Mouse (Mus musculus) spleen, embryonic (tissue): ENCODE results near the gene Elmod1.
"Not testable (repeated sequence)": the region's sequence is repeated elsewhere in the genome, so short reads cannot be mapped to it uniquely, and the experiment has no call there.

ENCODE experiments used
- CTCF ChIA-PET: fragments of 350-600 bp; sonication (Branson Sonifier 250); formaldehyde crosslinking; loops from one replicate; lab custom pipeline; 2022; lab: Charles Lee

Elmod1 gene

DNA sequence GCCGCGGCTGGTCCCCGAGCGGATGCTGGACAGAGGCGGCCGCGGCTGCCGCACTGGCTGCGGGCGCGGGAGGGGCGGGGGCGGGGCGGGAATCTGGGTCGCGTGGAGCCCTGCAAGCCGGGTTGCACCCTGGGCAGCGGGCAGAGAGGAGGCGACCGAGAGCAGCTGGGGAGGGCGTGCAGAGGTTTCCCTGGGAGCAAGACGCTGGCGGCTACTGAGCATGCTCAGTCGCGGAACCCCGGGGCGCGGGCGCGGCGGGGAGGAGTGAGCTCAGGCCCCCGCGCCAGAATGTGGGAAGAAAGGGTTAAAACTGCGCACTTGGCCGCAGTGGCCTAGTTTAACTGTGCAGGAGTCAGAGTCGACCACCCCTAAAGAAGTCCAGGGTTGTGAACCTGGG, at the start of gene Elmod1:
Gene Elmod1, minus strand, starts transcription at position 180 of the 397 bp plus-strand sequence.
- CTCF ChIA-PET = no interaction called here

DNA sequence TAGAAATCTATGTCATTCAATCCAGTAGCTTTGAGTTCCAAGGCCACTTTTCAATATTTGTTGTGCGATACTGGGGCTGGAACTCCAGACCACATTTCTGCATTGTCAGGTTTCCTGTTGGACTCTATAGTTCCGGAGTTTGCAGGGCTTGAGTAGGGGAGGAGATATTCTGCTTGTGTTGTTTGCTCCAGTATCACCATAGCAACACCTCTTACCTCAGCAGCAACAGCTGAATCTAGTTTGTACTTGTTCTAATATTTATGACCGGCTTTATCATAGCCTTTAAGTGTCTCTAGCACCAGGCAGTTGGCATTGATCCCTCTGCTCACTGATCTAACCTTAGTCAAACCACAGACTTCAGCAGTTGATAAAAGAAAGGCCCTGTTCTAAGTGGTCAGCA, 47.7 kb upstream of the Elmod1 start:
- CTCF ChIA-PET = no interaction called here

DNA sequence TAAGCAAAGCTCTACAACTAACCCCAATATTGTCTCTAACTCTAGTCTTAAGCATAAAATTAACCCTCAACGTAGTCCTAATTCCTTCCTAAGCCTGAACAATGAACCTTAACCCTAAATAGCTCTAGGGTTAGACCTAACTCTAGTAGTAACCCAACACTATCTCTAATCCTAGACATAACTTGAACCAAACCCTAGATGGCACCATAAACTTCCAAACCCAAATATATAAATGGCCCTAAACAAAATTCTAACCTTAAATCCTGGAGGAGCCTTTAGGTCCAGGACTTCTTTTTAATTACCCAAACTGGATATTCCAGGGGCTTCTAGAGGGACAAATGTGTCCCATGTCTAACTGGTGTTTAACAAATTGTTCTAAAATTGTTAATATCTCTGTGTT, 19.4 kb upstream of the Elmod1 start:
- CTCF ChIA-PET = no interaction called here

DNA sequence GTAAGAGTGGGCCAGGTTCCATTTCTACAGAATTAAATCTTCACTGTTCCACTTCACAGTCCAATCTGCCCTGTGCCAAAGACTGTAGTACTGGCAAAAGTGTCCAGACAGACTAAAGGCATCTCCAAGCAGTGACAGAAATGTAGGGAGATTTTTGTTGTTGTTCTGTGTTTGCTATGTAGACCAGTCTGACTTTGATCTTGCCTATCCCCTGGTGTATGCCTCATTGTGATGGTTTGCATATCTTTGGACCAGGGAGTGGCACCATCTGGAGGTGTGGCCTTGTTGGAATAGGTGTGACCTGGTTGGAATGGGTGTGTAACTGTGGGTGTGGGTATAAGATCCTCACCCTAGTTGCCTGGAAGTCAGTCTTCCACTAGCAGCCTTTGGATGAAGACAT, 17.5 kb upstream of the Elmod1 start:
- CTCF ChIA-PET = not testable (repeated sequence)

DNA sequence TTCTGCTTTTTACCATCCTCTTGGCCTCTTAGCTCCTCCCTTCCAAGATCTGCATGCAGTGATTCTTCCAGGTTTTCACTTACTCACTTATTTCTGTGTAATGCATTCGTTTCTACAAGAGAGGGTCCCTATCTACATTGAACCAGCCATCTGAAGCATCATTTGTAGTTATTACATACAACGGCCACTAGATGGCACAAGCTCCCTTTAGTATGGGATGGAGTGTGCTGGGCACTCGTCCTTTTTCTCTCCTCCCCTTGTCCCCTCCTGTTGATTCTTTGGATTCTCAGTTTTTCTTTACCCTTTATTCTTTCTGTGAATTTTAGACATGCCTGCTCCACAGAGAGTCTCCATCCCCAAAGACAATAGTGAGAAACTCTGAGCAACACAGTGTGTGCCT, 15.8 kb upstream of the Elmod1 start:
- CTCF ChIA-PET = no interaction called here

DNA sequence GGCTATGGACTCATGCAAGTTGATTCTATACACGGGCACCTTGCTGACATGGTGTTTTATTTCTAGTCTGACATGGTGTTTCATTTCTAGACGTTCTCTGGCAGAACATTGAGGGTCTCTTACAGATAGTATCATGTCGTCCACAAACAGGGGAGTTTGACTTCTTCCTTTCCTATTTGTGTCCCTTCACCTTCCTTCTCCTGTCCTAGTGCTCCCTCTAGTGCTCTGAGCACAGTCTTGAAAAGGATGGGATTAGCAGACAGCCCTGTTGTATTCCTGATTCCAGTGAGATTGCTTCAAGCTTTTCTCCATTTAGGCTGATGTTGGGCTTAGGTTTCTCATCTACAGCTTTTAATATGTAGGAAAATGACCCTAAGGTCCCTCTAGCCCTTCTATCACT, 11.9 kb upstream of the Elmod1 start:
- CTCF ChIA-PET = no interaction called here

DNA sequence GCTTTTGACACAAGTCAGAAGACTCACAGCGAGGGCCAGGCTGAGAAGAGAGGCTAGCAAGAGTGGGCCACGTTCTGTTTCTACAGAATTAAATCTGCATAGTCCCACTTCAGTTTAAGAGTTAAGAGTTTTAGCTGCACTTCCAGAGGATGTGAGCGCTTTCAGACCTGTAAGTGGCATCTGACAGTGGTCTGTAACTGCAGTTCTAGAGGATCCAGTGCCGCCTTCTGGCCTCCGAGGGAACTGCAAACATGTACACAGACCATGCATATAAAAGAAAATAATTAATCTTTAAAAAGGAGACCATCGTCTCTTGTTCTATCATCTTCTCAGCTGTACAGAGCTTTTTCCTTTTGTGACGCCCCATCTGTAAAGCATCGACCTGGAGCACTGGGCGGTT, 9.8 kb upstream of the Elmod1 start:
- CTCF ChIA-PET = no interaction called here

DNA sequence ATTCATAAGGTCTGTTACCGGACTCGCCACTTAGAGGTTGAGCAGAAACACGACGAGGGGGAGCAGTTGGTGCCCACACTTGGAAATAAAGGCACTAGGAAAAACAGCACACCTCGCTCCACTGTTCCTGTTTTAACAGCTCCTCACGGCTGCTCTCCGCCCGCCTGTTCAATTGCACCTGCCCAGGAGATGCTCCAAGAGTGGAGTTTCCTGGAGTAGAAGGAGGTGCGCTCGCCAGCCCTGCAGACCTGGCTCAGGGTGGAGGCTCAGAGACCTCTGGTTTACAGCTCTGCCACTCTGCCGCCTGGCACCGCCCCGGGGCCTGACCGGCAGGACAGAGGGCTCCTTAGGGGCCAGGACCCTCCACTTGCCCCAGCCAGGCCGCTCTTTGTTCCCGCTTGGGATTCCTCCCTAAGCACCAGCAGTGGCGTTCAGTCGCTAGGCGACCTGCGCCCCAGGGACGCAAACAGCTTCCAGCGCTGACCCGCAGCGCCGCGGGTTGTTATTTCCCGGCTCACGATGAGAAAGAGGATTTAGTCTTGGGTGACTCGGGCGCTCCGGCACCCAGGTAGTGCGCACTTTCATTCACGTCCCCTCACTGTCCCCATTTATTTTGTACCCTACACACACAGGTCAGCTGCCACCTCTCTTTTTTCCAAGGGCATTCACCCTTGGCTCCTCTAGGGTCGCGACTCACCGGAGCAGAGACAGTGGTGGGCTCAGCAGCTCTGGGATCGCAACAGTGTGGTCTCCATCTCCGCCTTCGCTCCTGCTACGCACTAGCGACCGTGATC, 576 bp downstream of the Elmod1 start:
- CTCF ChIA-PET = no interaction called here

DNA sequence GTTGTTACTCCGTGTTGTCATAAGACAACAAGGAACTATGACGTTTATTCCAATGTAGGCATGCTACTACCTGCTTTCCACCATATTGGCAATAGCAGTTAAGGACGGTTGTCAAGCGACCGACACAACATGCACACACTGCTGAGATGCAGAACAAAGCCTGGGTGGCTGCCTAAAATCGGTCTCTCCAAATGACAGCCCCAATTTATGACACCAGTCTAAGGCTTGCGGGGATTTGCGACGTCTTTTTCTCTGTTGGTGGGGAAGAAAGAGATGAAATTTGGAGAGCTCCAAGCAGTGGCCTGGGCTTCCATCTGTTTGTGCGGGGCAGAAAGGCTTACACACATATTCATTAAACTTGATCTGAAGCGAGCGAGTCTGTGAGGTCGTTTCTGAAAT, 1.2 kb downstream of the Elmod1 start:
- CTCF ChIA-PET = no interaction called here

DNA sequence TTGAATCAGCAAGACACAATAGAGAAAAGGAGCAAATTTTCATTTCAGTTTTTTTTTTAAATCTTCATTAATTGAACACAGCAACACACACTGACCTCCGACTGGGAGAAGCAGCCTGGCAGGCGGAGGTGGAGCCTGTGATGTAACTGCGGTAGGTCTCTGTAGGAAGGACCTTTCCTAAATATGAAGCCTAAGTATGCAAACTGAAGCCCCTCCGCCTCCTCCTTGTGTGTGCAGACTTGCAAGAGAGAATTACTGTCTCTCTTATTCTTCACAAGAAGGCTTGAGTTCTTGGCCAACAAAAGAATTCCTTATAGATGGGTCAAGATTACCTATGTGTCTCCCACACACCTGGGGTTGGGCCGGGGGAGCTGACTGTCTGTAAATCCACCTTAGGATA, 1.9 kb downstream of the Elmod1 start:
- CTCF ChIA-PET = no interaction called here

DNA sequence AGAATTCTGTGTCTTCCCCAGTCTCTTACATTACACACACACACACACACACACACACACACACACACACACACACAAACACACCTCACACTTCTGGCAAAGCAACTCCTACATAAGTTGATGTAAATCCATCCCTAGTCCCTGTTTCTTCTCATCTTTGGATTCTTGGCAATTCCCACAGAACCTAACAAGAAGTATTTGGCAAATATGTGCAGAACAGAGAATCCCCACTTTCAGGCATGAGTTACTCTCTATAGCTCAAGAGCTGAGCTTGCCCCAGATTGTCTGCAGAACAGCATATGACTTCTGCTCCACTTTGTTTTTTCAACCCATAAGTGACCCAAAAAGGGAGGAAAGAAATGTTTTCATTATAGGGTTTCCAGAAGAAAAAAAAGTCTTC, 2.7 kb downstream of the Elmod1 start:
- CTCF ChIA-PET = no interaction called here

DNA sequence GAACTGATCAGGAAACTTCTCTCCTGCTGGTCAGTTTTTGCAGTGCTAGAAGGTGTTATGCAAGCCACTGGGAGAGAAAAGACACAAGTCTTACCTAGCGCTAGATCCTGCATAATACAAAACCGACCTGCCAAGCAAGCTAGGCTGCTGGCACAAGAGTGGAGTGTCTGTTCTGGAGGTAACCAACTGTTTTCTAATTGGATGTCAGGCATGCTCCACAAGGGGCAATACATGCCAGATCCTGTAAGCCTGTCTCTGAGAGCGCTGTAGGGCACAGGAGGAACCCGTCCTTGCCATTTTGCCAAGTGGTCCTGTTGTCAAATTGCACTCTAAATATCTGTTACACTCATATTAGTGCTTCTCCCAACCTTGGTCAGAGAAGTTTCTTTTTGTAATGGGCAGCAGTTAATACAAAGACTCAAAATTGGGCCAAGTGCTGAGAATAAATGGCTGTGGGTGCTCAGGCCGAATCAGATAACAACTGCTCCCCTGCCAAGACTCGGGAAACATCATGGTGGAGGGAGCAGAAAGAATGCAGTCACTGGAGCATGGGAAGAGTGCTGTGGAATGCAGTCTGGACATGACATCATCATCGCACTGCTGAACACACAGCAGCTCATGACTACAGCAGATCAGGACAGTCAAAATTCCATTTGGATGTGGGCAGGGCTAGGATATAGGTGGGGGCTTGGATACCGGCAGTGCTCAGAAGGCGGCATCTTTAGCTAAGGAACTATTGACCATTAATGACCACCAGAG, 7.3 kb downstream of the Elmod1 start:
- CTCF ChIA-PET = no interaction called here

DNA sequence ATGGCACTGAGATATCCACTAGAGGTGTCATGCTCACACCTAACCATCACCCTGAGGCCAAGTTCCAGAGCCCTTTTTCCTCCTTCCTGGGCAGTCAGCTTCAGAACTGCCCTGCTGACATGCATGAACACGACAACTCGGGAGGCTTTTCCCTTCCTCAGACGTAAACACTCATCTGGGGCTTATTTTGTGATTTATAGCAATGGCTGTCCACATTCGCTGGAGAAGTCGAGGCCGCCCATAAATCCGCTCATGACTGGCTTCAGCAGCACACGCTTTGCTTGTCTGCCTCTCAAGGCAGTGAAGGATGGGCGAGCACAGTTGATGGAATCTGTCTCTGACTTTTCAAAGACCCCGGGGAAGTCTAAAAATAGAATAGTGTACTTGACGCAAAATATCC, 18.1 kb downstream of the Elmod1 start:
- CTCF ChIA-PET = no interaction called here

DNA sequence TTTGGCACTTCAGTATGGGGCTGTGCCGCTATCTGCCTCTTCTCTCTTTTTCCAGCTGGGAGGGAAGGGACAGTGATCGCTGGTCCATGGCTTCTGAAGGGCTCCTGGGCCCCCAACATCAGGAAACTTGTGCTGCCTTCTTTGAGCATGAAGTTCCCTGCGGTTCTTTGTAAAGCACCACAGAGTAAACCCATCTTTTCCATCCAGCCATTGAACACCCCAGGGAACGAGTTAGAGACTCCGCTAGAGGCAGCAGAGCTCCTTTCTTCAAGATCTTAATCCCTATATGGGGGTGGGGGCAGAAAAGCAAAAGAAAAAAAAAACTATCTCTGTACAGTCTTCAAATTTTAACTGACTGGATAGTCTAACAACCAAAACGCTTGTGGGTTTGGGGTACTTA, 20.2 kb downstream of the Elmod1 start:
- CTCF ChIA-PET = no interaction called here

DNA sequence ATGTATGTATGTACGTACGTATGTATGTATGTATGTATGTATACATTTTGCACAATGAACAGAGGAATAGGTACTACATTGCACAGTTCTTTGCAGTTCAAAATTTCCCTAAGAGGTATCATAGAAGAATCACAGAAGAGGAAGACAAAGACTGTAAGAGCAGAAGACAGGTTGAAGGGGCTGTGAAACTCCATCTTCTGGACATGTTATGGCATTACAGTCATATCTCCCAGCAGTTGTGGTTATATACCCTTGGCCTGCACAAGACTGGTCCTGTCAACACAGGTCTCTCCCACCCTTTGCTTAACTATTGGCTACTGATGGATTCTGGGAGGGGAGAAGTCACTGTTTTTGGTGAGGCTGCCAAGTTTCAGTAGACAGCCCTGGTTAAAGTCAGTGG, 27.6 kb downstream of the Elmod1 start:
- CTCF ChIA-PET = no interaction called here

DNA sequence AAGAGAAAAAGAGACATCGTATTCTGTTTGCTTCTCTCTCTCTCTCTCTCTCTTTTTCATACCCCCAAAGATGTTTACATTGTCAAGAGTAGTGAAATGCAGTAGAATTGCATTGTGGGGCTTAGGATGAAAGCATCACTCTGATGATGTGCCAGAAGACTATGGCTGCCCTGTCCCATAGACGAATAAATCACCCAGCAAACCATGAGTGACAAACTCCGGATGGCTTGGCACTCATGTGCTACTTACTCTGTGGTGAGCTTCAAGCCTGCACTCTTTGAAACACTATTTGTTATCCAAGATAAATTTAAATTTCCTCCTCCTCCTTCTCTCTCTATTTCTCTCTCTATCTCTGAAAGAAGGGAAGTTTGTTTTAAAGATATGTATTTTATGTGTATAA, 36.5 kb downstream of the Elmod1 start:
- CTCF ChIA-PET = no interaction called here

DNA sequence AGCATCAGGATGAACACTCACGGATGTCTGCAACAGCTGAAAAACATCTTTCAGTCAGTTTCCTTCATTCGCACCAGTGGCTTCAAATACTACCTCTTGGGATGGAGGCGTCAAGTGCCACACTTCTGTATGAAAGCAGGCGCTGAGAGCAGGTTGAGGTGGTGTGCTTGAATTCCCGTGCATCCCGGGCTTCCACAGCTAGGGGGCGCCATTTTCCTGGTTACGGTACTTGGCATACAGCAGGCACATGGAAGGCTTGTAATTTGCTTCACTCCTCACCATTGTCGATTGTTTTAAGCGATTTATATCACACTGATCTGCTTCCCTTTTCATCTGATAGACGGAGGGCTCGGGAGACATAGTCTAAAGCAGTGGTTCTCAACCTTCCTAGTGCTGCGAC, 40.9 kb downstream of the Elmod1 start:
- CTCF ChIA-PET = no interaction called here

DNA sequence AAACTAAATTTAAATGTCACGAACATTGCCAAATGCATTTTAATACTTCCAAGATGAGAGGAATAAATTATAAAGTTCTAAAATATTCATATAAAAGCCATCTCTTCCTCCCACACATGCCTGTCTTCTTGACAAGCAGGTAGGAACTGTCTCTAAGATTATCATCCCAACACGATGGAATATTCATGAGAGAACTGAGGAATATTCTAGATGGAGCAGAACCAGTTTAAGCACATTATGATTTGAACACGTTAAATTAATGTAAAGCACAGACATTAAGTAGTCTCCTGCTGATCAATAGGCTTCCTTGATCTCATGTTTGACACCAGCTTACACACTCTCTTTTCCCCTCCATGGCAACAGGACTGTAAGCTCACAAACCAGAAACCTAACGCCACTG, 41.7 kb downstream of the Elmod1 start:
- CTCF ChIA-PET = interaction anchor here (0.8 kb wide), 1 partner anchor 157 kb away, joined by 22 read pairs; no protein-coding TSS in a partner anchor

DNA sequence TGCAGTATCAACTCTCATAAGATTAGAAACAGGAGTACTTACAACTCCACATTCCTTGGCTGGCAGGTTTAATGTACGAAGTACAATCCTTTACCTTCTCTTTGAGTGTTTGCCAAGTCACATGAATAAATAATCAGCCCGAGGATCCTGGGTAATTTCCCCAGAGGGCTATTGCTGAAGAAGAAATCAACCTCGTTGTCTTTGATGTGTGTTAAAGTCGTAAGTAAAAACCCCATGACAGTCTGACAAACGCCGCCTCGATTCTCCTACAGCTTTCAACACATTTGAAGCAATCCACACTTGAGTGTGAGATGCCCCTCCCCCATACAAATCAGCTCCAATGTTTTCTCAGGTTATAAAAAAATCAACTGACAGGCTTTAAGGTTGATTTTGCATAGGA, 44.2 kb downstream of the Elmod1 start:
- CTCF ChIA-PET = no interaction called here

DNA sequence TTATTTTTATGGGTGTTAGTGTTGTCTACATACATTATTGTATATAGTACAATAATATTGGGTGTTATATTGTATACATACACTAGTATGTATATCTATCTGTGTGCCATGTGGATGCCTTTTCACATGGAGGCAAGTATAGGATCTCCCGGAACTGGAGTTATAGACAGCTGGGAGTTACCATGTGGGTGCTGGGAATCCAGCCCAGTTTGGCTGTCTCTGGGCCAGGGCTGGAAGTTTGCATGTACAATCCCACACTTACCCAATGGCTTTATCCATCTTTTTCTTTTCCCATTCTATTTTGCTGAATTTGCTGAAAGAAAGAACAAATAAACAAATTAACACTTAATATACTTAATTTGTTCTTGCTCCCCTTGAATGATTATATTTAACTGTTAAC, 54.0 kb downstream of the Elmod1 start:
- CTCF ChIA-PET = no interaction called here

DNA sequence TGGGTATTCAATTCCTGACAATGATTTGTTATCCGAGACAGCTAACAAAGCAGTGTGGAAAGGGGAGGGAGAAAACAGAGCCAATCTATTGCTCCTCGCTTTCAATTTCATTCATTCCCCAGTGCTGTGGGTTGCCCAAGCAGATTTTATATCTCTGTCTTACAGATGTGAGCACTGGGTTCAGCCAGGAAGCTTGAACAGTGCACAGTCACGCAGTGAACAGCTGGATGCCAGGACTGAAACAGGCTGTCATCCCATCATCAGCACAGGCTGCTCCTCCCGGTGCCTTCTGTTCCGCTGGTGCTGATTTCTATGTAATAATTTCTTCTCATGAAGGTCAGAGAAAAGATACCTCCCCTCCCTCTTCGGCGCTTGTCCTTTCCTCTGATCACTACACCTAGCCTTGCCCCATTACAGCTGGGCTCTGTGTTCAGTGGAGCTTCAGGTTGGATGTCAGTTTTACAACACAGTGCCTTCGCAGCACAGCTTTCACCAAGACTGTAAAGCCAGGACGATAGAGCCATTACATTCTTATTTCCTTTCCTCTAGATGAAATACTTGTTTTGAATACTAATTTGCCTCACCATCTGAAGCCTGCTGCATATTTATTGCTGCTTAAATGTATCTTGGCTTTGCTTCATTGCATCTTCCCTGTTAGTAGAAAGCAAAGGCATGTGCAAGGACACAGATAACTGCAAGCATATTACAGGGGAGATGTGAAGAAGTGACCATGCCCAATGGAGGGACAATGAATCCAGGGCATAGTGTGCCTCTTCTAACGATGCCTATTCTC, 59.0 kb downstream of the Elmod1 start:
- CTCF ChIA-PET = no interaction called here

DNA sequence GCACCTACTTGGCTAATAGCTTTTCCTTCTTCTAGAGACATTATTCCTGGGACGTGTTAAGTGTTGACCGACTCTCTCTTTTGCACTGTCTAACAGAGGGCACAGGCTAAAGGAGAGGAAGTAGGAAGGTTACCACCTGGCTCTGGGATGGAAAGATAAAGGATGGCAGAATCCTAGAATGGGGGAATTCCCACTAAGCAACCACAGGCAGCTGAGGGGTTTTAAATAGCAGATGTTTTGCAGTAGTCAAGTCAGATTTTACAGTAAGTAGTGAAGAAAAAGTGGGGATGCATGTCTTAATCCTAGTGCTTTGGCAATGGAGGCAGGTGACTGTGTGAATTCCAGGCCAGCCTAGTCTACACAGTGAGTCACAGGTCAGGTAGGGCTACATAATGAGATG, 64.3 kb downstream of the Elmod1 start:
- CTCF ChIA-PET = no interaction called here

DNA sequence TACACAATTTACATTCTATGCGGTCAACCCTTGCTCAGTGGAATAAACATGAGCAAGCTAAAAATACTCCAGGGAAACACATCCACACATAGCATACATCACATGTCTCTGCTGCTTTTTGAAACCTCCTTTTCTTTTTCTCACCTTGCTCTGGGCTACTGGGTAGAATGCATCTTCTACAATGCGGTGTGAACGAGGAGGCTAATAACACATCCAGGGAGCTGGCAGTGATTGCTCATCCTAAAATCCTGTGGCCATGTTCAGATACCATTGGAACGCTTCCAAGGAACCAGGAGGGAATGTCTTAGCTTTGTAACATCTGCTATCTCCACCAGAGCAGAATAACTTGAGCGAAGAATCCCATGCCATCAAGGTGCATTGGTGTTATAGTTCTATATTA, 64.8 kb downstream of the Elmod1 start:
- CTCF ChIA-PET = no interaction called here
